Mouse (Mus musculus) kidney, embryonic 16.5 days (tissue): ENCODE data around the gene 1700001C19Rik. TPM values are rescaled to one million over a fixed set of nuclear protein-coding genes. Genes with fewer than 3 reads are reported as not detected.
A peak's percentile ranks its signal among the peaks of the same experiment; 100 is the strongest.
"Not testable (repeated sequence)": the region's sequence is repeated elsewhere in the genome, so short reads cannot be mapped to it uniquely, and the experiment has no call there.

Experiments used
- ATAC-seq: fragments of 200-750 bp; cut with Nextera tagmentation; 2 replicates; pipeline ENCODE4 v1.8.0; 2017; ENCODE audit warnings: moderate TSS enrichment; ENCODE audit not compliant: low FRiP score, low TSS enrichment
- H3K27ac ChIP-seq: fragments of 300-500 bp; sonication (generic); 2 replicates; pipeline ENCODE4 v1.5.1; 2014; ENCODE audit warnings: low read length
- H3K27me3 ChIP-seq: fragments of 300-500 bp; sonication (generic); 2 replicates; pipeline ENCODE4 v1.6.1; 2014; ENCODE audit warnings: low read length, control low read depth, mixed read lengths; ENCODE audit not compliant: insufficient read depth
- H3K36me3 ChIP-seq: fragments of 300-500 bp; sonication (generic); 2 replicates; pipeline ENCODE4 v1.6.1; 2014; ENCODE audit warnings: low read length, control low read depth, mixed read lengths; ENCODE audit not compliant: insufficient read depth
- H3K4me1 ChIP-seq: fragments of 300-500 bp; sonication (generic); 2 replicates; pipeline ENCODE4 v1.6.1; 2014; ENCODE audit warnings: low read length, control low read depth, mixed read lengths; ENCODE audit not compliant: insufficient read depth
- H3K4me2 ChIP-seq: fragments of 300-500 bp; sonication (generic); replicated peaks from 2 replicates; pipeline ENCODE4 v1.6.1; 2014; ENCODE audit warnings: low read depth, low read length
- H3K4me3 ChIP-seq: fragments of 300-500 bp; sonication (generic); 2 replicates; pipeline ENCODE4 v1.5.1; 2014; ENCODE audit warnings: mild to moderate bottlenecking, low read length
- H3K9ac ChIP-seq: fragments of 300-500 bp; sonication (generic); replicated peaks from 2 replicates; pipeline ENCODE4 v1.6.1; 2014; ENCODE audit warnings: low read length
- H3K9me3 ChIP-seq: fragments of 300-500 bp; sonication (generic); 2 replicates; pipeline ENCODE4 v1.6.1; 2016; ENCODE audit warnings: low read length, control low read depth
- WGBS: fragments of 180-500 bp; shearing (Covaris S2); extraction: QIAGEN DNeasy Blood & Tissue Kit; methylation state at CpG from one replicate; pipeline ENCODE4 v1.1.7; 2014; 5-methylcytosine and 5-hydroxymethylcytosine counted together
- polyA plus RNA-seq: library from polyadenylated mRNA; unstranded; fragments of >200 nt; fragmentation: Nextera tagmentation; extraction: Ambion mirVana; gene quantifications from 2 replicates; pipeline ENCODE4 v1.2.1, GENCODE M21; 2015

1700001C19Rik gene
- polyA plus RNA-seq, 1 experiment from 2014 or later, result not detected

- H3K36me3 ChIP-seq, H3K9ac ChIP-seq, H3K27ac ChIP-seq, H3K4me2 ChIP-seq, H3K4me3 ChIP-seq, ATAC-seq, H3K4me1 ChIP-seq, H3K27me3 ChIP-seq, H3K9me3 ChIP-seq: not testable (repeated sequence)
- 94% methylated on average over 1 of the region's 1 CpGs for WGBS
Observed at GRCm38 (mm10) chr17:47422616-47423015, 14.6 kb downstream of the 1700001C19Rik start.

GRCm38 (mm10) chr17:47421566-47421965 lies 15.6 kb downstream of the 1700001C19Rik start:
- WGBS, result 76% methylated on average over 3 of the region's 3 CpGs

GRCm38 (mm10) chr17:47420195-47420594 lies 17.0 kb downstream of the 1700001C19Rik start:
- no peak overlapping the region for H3K27ac ChIP-seq
- no peak for ATAC-seq
- H3K9me3 ChIP-seq, result no peaks in the 10 kb centered on the region; the same call in 1 of the 2 replicates
- H3K4me3 ChIP-seq, result no peak overlapping the region
- 76% methylated on average over 2 of the region's 2 CpGs for WGBS
- H3K27me3 ChIP-seq, result no peaks in the 10 kb centered on the region
- H3K36me3 ChIP-seq, result no peaks in the 10 kb centered on the region
- no peak overlapping the region for H3K4me2 ChIP-seq
- H3K9ac ChIP-seq, result no peak overlapping the region
- H3K4me1 ChIP-seq, result no peaks in the 10 kb centered on the region

More at GRCm38 (mm10) chr17:47421566-47421965, 15.6 kb downstream of the 1700001C19Rik start:
- Histone ChIP-seq H3K4me1 (no peaks in the 10 kb centered on the region), H3K4me2 (no peak overlapping the region), H3K9me3 (no peaks in the 10 kb centered on the region), H3K27ac (no peak overlapping the region), H3K36me3 (no peaks in the 10 kb centered on the region), H3K9ac (no peak overlapping the region), H3K4me3 (no peak overlapping the region), H3K27me3 (no peaks in the 10 kb centered on the region)
- no peak for ATAC-seq

GRCm38 (mm10) chr17:47409897-47410861 lies 27.0 kb downstream of the 1700001C19Rik start:
- not testable (repeated sequence) for H3K9me3 ChIP-seq, H3K4me1 ChIP-seq, H3K36me3 ChIP-seq, H3K27ac ChIP-seq
- Histone ChIP-seq H3K9ac (peak overlapping the region; percentile 50; the same call in 1 of the 2 replicates), H3K27me3 (peaks cover 26% of the 10 kb centered on the region), H3K4me2 (peak overlapping the region; percentile 59), H3K4me3 (peak overlapping the region; percentile 40)
- WGBS, result 2% methylated on average over 68 of the region's 74 CpGs
- ATAC-seq, result peak; percentile 33; the same call in 1 of the 2 replicates

GRCm38 (mm10) chr17:47408558-47408898 lies 28.6 kb downstream of the 1700001C19Rik start:
- 25% methylated on average over 8 of the region's 8 CpGs for WGBS
- Histone ChIP-seq H3K4me3 (no peak overlapping the region), H3K9ac (no peak overlapping the region), H3K4me2 (no peak overlapping the region), H3K27me3 (peaks cover 26% of the 10 kb centered on the region), H3K36me3 (no peaks in the 10 kb centered on the region), H3K9me3 (no peaks in the 10 kb centered on the region), H3K4me1 (no peaks in the 10 kb centered on the region), H3K27ac (no peak overlapping the region)
- ATAC-seq, result peak; percentile 74

- Histone ChIP-seq H3K36me3 (no peaks in the 10 kb centered on the region), H3K4me1 (no peaks in the 10 kb centered on the region), H3K9ac (no peak overlapping the region), H3K27ac (no peak overlapping the region), H3K27me3 (peaks cover 22% of the 10 kb centered on the region), H3K4me2 (no peak overlapping the region), H3K4me3 (no peak overlapping the region), H3K9me3 (no peaks in the 10 kb centered on the region)
- no peak for ATAC-seq
- 68% methylated on average over 10 of the region's 10 CpGs for WGBS
Observed at GRCm38 (mm10) chr17:47407717-47408557, 29.2 kb downstream of the 1700001C19Rik start.

GRCm38 (mm10) chr17:47400451-47400850 lies 36.7 kb downstream of the 1700001C19Rik start, which contains the start of gene Guca1a:
TSS of gene Guca1a (minus strand) at chr17:47400584.
- Histone ChIP-seq H3K4me2 (no peak within 1 kb of the TSS), H3K36me3 (no peaks in the 10 kb centered on the region), H3K9ac (no peak within 1 kb of the TSS), H3K9me3 (no peaks in the 10 kb centered on the region), H3K4me3 (no peak within 1 kb of the TSS), H3K27ac (no peak within 1 kb of the TSS), H3K27me3 (peaks cover 12% of the 10 kb centered on the region), H3K4me1 (peaks cover 4% of the 10 kb centered on the region; the same call in 1 of the 2 replicates)
- WGBS, result 68% methylated on average over 10 of the region's 10 CpGs
- ATAC-seq, result no peak

GRCm38 (mm10) chr17:47399091-47399490 lies 38.1 kb downstream of the 1700001C19Rik start:
- 87% methylated on average over 8 of the region's 8 CpGs for WGBS
- no peaks in the 10 kb centered on the region for H3K36me3 ChIP-seq
- no peak overlapping the region for H3K4me3 ChIP-seq
- peaks cover 16% of the 10 kb centered on the region for H3K4me1 ChIP-seq
- no peaks in the 10 kb centered on the region for H3K9me3 ChIP-seq
- H3K9ac ChIP-seq, result no peak overlapping the region
- ATAC-seq, result no peak
- H3K4me2 ChIP-seq, result no peak overlapping the region
- H3K27ac ChIP-seq, result no peak overlapping the region
- peaks cover 22% of the 10 kb centered on the region for H3K27me3 ChIP-seq

GRCm38 (mm10) chr17:47395376-47395913 lies 41.7 kb downstream of the 1700001C19Rik start:
- H3K4me1 ChIP-seq, result peaks cover 16% of the 10 kb centered on the region
- 2% methylated on average over 20 of the region's 20 CpGs for WGBS
- H3K4me3 ChIP-seq, result peak overlapping the region; percentile 38
- no peaks in the 10 kb centered on the region for H3K36me3 ChIP-seq
- H3K27me3 ChIP-seq, result peaks cover 25% of the 10 kb centered on the region
- peak overlapping the region; percentile 67 for H3K4me2 ChIP-seq
- ATAC-seq, result peak; percentile 87
- peaks cover 4% of the 10 kb centered on the region; the same call in 1 of the 2 replicates for H3K9me3 ChIP-seq
- peak overlapping the region; percentile 36 for H3K9ac ChIP-seq
- H3K27ac ChIP-seq, result no peak overlapping the region
